Mouse (Mus musculus): Measurements from ENCODE around the gene Bicra. TPM values are rescaled to one million over a fixed set of nuclear protein-coding genes. Genes with fewer than 3 reads are reported as not detected.

The Bicra gene
- total RNA-seq, 4 experiments from 2014 or later, result 10.2 to 15.0 (median 13.0) TPM

DNA sequence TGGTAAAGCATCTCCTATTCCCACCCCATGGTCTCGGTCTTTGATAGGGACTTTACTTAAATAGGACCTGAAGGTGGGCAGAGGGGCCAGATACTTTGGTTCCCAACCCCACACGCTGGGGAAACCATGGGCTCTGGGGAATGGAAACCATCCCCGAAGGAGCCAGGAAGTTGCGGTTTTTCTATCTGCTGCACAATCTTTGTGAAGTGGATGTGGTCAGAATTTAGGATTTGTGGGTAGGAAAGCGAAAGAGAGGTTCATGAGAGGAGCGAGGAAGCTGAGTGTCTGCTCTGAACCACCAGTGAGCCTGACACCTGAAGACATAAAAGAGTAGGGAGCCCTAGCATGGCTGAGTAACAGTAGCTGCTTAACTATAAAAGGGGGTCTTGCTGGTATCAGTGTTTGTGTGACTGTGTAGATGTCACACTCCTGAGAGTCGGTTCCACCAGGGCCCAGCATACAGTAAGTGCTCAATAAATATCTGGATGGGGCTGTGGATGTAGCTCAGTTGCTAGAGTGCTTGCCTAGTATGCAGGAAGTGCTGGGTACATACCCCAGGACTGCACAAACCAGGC, 98.4 kb downstream of the Bicra start:
- DNase-seq (ENCODE audit: low spot score in 2 of 2), result no peak

DNA sequence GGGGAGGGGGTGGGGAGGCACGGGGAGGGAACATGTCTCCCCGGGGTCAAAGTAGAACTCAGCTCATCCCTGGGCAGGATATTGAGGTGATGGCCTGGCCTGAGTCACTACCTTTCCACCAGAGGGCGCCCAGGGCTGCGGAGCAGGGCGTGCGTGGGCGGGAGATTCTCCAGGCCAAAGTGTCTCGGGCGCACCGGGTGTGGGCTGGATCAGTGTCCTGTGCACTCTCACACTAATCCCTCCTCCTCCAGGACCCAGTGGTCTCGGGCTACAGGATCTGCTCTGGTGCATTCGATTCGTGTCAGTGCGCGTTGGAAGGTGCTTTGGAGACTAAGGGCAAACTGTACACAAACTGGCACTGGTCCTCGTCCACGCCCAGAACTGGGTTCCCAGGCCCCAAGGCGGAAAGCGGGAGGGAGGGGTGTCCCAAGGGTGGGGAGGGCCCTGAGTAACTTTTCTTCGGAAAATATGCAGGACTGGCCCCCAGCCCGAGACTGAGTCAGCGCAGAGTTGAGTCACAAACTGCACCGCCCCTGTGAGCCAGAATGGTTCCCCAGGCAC, 99.3 kb downstream of the Bicra start:
- DNase-seq (ENCODE audit: low spot score in 2 of 2), result peak; percentile 18 to 47

DNA sequence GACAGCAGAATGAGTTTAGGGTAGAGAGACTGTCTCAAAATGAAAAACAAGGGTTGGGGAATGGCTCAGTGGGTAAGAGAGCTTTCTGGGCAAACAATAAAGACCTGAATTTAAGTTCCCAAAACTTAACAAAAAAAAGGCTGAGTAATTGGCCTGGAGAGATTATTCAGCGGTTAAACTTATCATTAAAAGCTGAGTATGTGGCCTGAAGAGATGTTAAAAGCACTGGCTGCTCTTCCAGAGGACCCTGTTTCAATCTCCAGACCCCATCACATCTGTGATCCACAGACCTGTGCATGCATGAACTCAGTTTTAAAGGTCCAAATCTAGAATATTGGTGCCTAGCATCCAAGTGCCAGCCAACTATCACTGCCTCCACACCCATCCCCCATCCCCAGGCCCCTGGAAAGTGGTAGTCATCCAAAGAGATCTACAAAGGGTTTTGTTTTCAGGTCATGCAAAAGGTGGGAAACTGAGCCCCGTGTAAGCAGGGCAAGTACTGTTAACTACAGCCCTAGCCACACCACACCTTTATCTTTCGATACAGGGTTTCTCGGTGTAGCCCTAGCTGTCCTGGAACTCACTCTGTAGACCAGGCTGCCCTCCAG, 100.0 kb downstream of the Bicra start:
- no peak for DNase-seq (ENCODE audit: low spot score in 2 of 2)

DNA sequence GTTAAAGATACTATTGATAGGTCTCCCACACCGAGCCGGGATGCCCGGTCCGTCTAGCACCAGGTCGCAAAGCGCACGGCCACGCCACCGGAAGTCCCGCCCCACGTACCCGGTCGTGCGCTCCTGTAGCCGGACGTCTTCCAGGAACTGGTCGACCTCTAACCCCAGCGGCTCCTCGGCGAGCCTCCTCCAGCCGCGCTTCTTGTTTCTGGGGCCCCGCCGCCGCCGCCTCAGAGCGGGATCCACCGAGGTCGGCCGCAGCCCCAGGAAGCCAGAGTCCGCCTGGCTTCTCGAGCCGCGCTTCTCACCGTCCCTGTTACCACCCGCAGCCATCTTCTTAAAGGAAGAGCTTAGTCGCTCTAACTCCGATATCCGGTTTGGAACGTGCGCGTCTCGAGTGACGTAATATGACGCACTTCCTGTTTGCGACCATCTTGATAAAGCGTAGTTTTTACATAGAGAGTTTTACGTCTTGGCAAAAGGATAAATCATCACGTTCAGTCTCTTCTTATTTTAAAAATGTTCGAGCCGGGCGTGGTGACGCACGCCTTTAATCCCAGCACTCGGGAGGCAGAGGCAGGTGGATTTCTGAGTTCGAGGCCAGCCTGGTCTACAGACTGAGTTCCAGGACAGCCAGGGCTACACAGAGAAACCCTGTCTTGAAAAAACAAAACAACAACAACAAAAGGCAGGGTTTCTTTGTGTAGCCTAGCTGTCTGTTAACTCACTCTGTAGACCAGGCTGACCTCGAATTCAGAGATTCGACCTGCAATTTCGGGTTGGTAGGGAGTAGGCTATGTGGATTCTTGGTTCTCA, 101.8 kb downstream of the Bicra start, which contains the start of gene Nop53:
TSS of gene Nop53 (minus strand) at position 354 of the 816 bp plus-strand sequence.
- DNase-seq (ENCODE audit: low spot score in 2 of 2), result peak; percentile 93 to 96

DNA sequence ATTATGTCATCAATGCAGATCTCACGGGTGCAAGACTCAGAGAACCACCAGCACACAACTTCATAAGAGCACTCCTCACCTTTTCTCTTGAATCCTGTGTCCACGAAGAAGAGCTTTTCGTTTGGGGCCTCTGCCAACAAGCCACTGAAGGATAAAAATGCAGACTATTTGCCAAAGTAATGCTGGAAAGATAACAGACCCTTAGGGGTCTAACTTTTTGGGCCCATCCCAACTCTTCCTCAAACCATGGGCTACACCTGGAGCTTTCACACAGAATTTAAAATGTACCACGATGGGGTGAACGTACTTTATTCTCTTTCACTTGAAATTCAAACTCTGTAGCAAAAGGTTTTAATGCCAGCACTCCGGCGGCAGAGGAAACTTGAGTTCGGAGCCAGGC, 102.5 kb downstream of the Bicra start:
- no peak for DNase-seq (ENCODE audit: low spot score in 2 of 2)

DNA sequence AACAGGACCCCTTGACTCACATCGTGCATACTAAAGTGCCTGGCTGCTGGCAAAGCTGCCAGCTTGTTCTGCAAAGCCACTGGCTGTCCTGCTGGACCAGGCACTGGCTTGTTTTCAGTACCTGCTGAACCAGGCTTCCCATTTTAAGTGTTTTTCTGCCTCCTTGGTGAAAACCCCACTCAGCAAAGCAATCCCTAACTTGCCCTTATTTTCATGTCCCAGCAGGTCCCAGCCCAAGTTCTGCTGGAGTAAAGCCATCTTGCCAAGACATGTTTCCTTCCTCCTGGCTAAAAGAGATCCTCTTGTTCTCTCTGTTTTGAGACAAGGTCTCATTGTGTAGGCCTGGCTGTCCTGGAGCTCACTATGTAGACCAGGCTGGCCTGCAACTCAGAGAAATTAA, 103.4 kb downstream of the Bicra start:
- no peak for DNase-seq (ENCODE audit: low spot score in 2 of 2)

DNA sequence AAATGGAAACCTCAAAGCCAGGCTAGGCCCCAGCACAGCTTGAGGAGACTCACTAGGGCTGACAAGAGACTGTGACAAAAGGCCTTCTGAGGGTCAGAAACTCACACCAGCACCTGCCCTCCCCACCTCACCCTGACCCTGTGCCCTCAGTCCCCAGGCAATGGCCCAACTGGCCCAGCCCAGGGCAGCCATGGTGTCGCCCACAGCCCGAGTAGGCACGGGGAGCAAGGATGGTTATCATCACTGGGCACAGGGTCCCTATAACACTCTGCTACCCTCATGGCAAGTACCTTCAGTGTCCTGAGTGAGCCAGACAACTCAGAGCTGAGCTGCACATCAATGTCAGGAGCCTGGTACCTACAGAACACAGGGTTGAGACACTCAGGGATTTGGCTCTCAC, 109.1 kb downstream of the Bicra start:
- no peak for DNase-seq (ENCODE audit: low spot score in 2 of 2)

DNA sequence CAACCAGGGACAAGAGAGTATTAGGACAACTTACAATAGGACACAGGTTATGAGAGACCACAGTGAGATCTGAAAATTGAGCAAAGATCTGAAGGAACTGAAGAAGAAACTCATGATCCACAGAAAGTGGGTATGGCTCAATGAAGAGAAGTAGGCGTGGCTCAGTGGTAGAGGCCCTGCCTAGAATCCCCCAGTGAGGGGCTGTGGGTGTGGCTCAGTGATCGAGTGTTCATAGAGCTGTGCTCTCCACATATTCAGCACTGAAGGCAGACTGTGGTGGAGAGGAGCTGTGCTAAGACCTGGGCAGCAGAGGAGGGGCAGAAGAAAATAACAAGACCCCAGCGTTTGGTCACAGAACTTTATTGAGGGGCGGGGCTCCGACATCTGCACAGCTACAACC, 110.2 kb downstream of the Bicra start:
- no peak for DNase-seq (ENCODE audit: low spot score in 2 of 2)

DNA sequence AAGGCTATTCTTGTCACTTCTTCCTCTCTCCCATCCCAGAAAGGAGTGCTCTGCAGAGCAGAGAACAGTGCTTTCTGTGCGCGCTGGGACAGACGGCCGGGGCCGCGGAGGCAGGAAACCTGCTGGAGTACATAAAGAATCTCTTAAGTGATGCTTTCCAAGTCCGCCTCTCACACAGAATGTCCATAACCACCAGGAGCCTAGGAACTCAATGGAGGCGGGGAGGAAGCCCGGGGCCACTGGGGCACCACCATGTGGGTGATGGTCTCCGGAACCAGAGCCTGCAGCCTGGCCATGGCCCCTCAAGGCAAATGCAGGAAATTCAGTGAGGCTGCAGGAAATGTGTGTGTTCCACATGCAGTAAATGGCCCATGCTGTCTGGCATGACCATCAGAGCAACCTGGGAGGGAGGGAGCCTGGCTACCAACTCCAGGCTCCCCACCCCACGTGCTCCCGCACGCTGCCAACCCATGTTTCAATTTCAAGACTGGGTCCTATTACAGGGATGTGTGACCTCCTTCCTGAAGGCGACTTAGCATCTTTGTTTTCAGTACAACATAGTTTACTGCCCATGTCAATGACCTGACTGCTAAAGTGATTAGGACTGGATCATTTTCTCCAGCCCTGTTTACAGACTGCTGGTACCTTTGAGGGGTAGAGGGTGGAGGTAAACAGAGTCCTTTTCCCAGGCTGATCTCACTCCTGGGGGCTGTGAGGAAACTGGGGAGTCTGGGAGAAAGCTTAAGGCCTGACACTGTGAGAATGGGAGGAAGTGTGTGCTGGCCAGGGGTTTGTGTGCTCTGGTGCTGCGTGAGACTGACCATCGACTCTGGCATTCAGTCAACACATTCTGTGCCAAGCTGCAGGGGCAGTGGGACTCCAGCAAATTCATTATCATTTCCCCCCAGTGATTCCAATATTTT, 114.0 kb downstream of the Bicra start:
- DNase-seq (ENCODE audit: low spot score in 2 of 2), result peak in 1 of 2 experiments; percentile 63

DNA sequence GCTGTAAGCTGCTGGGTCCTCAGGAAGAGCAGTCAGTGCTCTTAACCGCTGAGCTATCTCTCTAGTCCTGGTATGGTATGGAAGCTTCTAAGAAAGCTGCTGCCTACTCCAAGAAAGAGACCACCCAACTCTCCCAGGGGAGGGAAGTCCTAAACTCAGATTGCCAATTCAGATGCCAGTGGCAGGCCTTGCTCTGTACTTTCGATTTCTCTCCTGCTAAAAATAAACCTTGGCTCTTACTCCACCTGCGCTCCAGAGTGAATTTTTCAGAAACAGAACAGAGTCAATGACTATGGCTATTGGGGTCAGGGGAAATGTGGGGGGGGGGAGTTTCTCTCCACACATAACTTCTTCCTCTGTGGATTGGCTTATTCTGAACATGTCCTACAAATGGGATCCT, 116.1 kb downstream of the Bicra start:
- no peak for DNase-seq (ENCODE audit: low spot score in 2 of 2)

DNA sequence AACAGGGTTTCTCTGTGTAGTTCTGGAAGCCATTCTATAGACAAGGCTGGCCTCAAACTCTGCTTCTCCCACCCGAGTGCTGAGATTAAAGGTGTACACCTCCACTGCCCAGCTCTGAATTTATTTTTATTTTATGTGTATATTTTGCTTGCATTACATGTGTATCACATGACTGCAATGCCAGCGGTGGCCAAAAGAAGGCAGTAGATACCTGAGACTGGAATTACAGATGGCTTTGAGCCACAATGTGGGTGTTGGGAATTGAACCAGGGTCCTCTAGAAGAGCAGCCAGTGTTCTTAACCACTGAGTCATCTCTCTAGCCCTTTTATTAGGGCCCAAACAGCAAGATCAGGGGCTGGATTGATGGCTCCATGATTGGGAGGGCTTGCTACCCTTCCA, 117.2 kb downstream of the Bicra start:
- no peak for DNase-seq (ENCODE audit: low spot score in 2 of 2)

DNA sequence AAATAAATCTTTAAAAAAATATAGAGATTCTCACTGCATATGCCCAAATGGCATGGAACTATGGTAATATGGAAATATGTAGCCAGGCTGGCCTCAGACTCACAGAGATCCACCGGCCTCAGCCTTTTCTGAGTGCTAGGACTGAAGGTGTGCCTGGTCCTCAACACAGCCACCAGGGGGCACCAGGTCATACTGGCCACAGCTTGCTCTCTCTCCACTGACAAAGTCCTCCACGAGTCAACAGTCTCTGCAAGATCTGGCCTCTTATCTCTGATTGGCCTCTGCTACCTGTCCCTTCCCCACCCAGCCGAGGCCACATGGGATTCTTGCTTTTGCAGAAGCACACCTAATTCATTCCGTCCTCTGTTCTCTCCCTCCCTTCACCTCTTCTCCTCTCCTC, 117.8 kb downstream of the Bicra start:
- DNase-seq (ENCODE audit: low spot score in 2 of 2), result no peak

DNA sequence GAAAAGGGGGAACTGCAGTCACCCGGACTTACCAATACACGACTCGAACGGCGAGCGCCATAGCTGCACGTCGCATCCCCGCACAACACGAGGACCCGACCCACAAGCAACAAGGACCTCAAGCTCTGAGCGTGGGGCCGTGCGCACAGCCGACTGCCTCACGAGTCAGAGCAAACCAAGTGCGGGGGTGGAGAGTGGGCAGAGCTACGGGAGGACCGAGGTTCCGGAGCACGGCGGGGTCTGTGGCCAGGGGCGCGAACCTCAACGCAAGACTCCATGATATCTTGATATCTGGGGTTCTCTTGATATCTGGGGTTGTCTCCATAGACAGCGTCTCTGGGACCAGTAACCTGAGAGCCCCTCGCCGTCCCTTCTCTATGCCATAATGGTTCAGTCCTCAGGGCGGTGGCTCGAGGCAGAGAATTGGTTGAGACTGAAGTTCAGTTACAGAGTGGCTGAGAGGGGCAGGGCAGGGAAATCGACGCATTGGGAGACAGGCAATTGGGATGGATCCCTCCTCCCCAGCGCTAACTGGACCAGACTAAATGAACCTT, 125.4 kb downstream of the Bicra start, which contains the start of gene Selenow:
TSS of gene Selenow (minus strand) at position 183 of the 554 bp plus-strand sequence.
- DNase-seq (ENCODE audit: low spot score in 2 of 2), result peak; percentile 92 to 93

DNA sequence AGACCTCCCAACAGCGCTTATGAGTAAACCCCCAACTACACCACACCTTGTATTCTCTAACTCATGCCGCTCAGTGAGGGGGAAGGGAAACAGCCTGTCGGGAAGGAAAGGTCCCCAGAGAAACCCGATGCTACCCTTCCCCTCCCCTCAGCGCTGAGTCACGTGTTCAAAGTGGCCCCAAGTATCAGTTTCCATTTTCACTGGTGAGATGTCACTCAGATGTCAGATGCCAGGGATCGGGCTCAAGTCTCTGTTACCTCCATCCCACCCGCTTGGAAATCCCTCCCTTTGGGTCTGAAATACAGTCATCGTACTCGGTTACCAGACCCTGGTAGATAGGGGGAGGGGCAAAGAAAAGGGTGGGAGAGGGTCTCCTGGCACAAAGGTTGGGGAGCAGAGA, 125.9 kb downstream of the Bicra start:
- DNase-seq (ENCODE audit: low spot score in 2 of 2), result peak in 1 of 2 experiments; percentile 30

Other genes with a start within 250 kb of the Bicra start
- gene Obox6, start 208.2 kb downstream of the Bicra start, total RNA-seq (2022), result not detected
- gene Crx, start 168.0 kb downstream of the Bicra start, total RNA-seq (2022), result not detected
- under 1 TPM in 2 of 4 experiments, not detected in 2; 0.21 to 0.44 TPM for gene Crxos, start 165.3 kb downstream of the Bicra start, total RNA-seq (2022)
- gene Selenow, start 125.5 kb downstream of the Bicra start, total RNA-seq (2022), result 1,000 to 10,000 TPM in 3 of 4 experiments, 100 to 1,000 TPM in 1; 989 to 1,128 (median 1,052) TPM
- 100 to 1,000 TPM; 114 to 149 (median 128) TPM for gene Nop53, start 101.8 kb downstream of the Bicra start, total RNA-seq (2022)
- gene Ehd2, start 80.4 kb downstream of the Bicra start, total RNA-seq (2022), result 1 to 10 TPM; 4.6 to 5.9 (median 5.2) TPM
- under 1 TPM; 0.59 to 0.81 (median 0.68) TPM for gene Zfp541, start 13.9 kb upstream of the Bicra start, total RNA-seq (2022)
- 100 to 1,000 TPM; 256 to 282 (median 272) TPM for gene Napa, start 50.5 kb upstream of the Bicra start, total RNA-seq (2022)
- gene Kptn, start 72.0 kb upstream of the Bicra start, total RNA-seq (2022), result 10 to 100 TPM; 41.8 to 46.6 (median 42.4) TPM
- 100 to 1,000 TPM; 210 to 222 (median 213) TPM for gene Slc8a2, start 81.9 kb upstream of the Bicra start, total RNA-seq (2022)
- gene Meis3, start 127.2 kb upstream of the Bicra start, total RNA-seq (2022), result 10 to 100 TPM; 42.6 to 48.9 (median 46.4) TPM
- gene Dhx34, start 174.1 kb upstream of the Bicra start, total RNA-seq (2022), result 10 to 100 TPM; 12.4 to 14.5 (median 13.4) TPM
- under 1 TPM; 0.30 to 0.67 (median 0.58) TPM for gene C5ar2, start 196.2 kb upstream of the Bicra start, total RNA-seq (2022)
- 1 to 10 TPM in 2 of 4 experiments, under 1 TPM in 2; 0.46 to 3.4 (median 1.7) TPM for gene C5ar1, start 211.6 kb upstream of the Bicra start, total RNA-seq (2022)
- gene Inafm1, start 225.7 kb upstream of the Bicra start, total RNA-seq (2022), result 10 to 100 TPM; 34.6 to 36.9 (median 36.6) TPM
- gene Ccdc9, start 238.9 kb upstream of the Bicra start, total RNA-seq (2022), result 100 to 1,000 TPM in 1 of 4 experiments, 10 to 100 TPM in 3; 80.6 to 105 (median 83.6) TPM